Mouse (Mus musculus) spleen, postnatal 10 days (tissue): ENCODE measurements at regions not wholly inside any gene's neighbourhood (a gene's known extent, or its start where the extent isn't known, plus 50 kb on each side); places are given as distances from the start of the nearest gene placed in this dataset.

Source experiments
- DNase-seq, 2 experiments: peaks; one replicate each; pipeline ENCODE4 v3.0.0; 2021 to 2022; ENCODE audit warnings: low spot score in 2 of 2

DNA sequence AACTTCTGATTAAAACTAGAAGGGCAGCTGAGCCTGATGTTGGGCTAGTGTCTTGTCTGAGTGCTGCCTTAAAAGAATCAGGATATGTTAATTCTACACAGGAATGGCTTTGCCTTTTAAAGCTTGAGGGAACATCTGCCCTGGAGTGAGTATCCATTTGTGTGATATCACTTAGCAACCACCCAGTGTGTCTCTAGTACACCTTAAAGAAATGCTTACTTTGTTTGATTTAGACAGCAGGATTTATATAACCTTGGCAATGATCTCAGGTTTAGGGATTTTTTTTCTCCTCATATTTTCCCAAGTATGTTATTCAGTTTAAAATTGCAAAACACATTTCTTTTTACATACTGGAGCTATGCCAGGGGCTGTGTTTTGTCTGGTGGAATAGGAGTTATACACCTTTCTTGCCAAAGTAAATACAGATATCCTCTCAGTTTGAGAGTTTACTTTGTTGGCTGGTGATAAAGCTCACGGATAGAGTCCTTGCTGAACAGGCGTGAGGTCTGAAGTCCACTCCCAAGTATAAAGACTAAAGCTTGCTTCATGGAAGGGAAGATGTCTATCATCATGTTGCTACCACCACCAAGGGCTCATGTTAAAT is 206.6 kb downstream of the Rsl24d1 start:
- no peak for DNase-seq

DNA sequence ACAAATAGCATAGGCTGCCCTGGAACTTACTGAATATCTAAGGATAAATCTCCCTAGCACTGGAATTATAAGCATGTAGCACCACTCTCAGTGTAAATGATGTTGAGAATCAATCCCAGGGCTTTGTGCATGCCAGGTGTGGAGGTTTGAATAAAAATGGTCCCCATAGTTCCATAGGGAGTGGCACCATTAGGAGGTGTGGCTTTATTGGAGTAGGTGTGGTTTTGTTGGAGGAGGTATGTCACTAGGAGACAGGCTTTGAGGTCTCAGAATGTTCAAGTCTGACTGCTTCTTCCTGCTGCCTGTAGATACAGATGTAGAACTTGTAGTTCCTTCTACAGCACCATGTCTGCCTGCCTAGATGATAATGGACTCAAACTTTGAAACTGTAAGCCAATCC is 217.8 kb downstream of the Rsl24d1 start:
- no peak for DNase-seq

DNA sequence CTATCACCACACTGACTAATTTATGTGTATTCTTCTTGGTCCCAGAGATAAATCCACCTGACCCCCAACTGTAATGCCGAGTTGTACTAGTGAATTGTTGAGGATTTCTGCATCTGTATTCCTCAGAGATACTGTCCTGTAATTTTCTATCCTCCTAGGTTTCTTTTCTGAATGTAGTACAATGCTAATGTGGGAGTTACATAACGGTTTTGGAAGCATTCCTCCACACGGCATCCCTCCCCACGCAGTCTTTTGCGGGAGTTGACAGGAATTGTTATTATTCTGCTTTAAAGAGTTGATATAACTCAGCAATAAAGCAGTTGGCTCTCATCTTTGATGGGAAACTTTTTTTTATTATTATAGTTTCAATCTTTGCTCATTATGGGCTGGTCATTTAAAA is 222.8 kb downstream of the Rsl24d1 start:
- no peak for DNase-seq

DNA sequence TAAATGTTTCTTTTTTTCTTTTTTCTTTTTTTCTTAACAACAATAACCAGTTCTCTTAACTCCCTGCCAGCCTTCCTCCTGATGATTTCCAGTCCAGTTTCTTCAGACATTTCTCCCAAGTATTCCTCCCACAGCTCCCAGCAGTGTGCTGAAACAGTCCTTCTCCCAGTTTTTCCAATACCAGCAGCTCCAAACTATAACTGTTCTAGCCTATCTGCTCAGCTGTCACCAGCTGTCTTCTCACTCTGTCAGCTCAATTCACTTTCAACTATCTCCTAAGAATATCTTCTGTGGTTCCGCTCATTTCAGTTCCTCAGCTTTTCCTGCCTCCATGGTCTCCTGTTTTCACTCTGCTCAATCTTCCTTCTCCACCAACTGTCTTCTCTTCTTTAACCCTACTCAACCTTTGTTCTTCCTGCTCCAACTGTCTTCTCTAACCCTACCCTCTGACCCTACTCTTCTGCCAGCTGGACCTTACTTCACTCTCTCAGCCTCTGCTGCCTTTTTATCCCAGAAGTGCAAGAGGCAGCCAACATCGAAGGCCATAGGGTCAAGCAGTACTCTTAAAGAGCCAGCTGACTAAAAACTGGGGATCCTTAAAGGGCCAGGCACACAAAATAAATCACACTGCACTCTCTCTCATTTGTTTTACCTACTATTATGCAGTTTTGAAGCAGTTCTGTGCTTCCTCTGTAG is 224.0 kb downstream of the Rsl24d1 start:
- no peak for DNase-seq

DNA sequence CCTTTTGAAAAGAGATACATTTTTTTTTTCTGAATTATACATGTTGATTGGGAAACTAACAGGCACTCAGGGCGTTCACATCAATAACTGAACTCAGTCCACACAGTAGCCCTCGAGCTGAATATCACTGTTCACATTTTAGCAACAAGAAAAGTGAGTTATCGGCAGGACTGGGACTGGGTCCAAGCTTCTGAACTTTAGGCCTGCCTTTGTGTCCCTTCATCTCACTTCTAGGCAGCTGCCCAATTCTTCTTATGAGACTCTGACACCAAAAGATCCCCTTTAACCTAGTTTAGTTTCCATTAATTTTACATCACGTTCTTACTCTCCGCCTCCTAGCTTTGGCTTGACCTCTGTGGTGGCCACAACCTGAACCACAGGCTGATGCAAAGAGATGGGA is 242.7 kb downstream of the Rsl24d1 start:
- no peak for DNase-seq

DNA sequence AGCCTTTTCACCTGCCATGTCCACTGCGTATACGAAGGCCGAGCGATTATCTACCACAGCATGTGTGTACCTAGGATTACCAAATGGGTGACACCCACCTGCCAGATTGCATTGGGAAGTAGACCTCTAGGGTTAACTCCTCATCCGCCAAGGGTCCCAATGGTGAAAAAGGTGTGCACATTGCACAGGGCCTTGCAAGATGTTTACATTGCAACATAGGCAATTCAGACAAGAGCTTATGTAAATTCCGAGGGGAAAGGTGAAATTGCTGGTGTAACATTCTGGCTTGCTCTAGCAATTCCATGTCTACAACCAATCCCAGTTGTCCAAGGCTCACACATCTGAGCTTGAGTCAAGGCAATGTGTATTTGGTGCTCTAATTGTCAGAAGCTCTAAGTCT is 245.7 kb downstream of the Rsl24d1 start:
- DNase-seq = no peak

DNA sequence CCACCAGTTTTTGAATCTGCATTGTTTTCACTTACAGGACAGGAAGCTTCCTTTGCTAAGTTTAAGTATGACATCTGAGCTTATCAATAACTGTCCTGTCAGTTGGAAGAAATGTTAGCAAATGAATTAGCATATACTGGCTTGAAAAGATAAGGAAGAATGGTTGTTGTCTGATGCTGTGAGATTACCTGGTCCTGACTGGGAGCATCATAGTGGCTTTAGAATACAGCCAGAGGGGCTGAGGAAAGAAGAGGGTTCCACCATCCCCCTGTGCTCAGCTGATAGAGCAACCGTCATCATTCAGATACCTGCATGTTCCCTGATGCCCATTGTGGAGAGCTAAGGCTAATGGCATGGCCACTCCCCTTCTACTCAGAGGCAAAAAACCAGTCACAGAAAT is 267.5 kb downstream of the Rsl24d1 start:
- DNase-seq = no peak

DNA sequence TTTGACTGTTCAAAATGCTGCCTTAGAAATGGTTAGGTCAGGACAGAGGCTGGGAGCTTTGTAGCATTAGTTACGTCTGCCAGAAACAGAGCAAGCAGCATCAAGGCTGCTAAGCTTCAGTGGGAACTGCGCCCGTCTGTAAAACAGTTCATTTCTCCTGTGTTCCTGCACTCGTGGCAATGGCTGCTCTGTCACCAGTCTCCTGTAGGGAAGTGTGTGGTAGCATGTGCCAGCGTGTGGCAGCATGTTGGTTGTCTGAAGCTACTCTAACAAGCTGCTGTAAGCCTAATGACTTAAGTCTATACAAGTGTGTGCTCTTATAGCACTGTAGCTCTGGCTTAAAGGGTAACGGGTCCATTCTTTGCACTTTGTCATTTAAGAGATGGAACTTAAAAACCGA is 278.8 kb downstream of the Rsl24d1 start:
- DNase-seq = no peak

DNA sequence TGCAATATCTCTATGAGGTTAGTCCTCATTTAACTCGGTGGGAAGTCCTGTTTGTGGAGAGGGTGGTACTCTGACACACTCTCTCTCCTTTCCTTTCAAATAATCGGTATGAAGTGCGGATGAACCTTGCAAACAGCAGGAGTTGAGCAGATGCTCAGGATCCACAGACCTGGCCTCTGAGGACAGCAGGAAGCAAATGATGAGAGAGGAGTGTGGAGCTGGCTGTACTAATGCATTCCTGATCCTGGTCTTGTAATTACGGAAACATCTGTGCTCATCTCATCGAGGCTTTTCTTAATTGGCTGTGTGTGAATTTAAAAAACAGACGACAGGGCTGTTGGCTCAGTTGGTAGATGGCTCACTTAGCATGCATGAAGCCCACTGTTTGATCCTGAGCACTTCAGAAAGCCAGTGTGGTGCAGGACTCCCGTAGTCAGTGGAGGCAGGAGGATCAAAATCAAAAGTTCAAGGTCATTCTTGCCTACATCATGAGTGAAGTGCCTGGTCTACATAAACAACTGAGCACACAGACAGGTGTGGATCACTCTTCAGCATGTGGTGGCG is 300.2 kb downstream of the Rsl24d1 start:
- DNase-seq = no peak

DNA sequence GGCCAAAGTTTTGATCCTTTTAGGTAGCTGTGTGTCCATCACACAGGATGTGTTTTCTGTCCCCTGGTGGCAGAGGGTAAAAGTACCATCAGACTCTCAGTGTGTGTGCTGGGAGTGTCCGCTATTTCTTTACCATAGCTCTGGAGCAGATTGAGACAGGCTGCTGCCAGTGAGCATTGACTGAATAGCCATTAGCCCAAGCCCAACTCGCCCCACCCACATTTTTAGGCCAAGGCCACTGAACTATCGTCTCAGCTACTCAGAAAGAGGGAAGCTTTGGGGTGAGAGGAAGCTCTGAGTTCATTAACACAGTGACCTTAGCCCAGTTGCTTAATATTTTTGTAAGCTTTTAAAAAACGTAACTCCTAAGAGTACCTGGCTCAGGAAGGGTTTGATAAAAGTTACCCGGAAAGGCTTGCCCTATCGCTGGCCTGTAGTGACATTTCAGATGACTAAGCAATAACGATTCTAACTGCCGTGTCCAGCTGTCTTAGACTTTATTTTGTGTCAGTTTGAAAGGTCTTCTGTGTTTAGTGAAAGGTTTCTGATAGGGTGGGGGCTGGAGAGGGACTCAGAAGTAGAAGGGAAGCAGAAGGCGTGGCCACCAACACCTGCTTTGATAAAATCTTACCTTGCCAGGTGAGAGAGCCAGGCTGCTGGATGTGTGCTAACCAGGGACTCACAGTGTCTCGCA is 303.0 kb downstream of the Rsl24d1 start:
- DNase-seq = no peak
